Mouse (Mus musculus) thymus, postnatal 4 days (tissue): ENCODE results near the gene Fxyd6.

Source experiments
- DNase-seq: peaks from one replicate; pipeline ENCODE4 v3.0.0; 2021

The Fxyd6 gene

GRCm38 (mm10) chr9:45376883-45377282 is 6.9 kb downstream of the Fxyd6 start:
- no peak for DNase-seq

GRCm38 (mm10) chr9:45380411-45381251 is 10.6 kb downstream of the Fxyd6 start:
- no peak for DNase-seq

GRCm38 (mm10) chr9:45382336-45382735 is 12.4 kb downstream of the Fxyd6 start:
- DNase-seq, result no peak

- no peak for DNase-seq
Observed at GRCm38 (mm10) chr9:45382834-45383233, 12.8 kb downstream of the Fxyd6 start.

- no peak for DNase-seq
Observed at GRCm38 (mm10) chr9:45383883-45384282, 13.9 kb downstream of the Fxyd6 start.

GRCm38 (mm10) chr9:45386698-45387097 is 16.7 kb downstream of the Fxyd6 start:
- DNase-seq, result no peak

GRCm38 (mm10) chr9:45388385-45388994 is 18.5 kb downstream of the Fxyd6 start:
- peak; percentile 91 for DNase-seq

- no peak for DNase-seq
Observed at GRCm38 (mm10) chr9:45389596-45389995, 19.6 kb downstream of the Fxyd6 start.

- DNase-seq, result no peak
Observed at GRCm38 (mm10) chr9:45391299-45391698, 21.3 kb downstream of the Fxyd6 start.

GRCm38 (mm10) chr9:45395218-45395617 is 25.2 kb downstream of the Fxyd6 start:
- DNase-seq, result no peak

GRCm38 (mm10) chr9:45395796-45396195 is 25.8 kb downstream of the Fxyd6 start:
- no peak for DNase-seq

- DNase-seq, result no peak
Observed at GRCm38 (mm10) chr9:45398336-45398735, 28.4 kb downstream of the Fxyd6 start.

- no peak for DNase-seq
Observed at GRCm38 (mm10) chr9:45399434-45399833, 29.4 kb downstream of the Fxyd6 start, which contains the start of gene Fxyd2. Gene Fxyd2 (plus strand): TSS chr9:45399669.

- DNase-seq, result no peak
Observed at GRCm38 (mm10) chr9:45401851-45402250, 31.9 kb downstream of the Fxyd6 start.

- DNase-seq, result no peak
Observed at GRCm38 (mm10) chr9:45402957-45403356, 33.0 kb downstream of the Fxyd6 start.

- no peak for DNase-seq
Observed at GRCm38 (mm10) chr9:45405694-45406093, 35.7 kb downstream of the Fxyd6 start.

- no peak for DNase-seq
Observed at GRCm38 (mm10) chr9:45406808-45407207, 36.8 kb downstream of the Fxyd6 start.

- peak; percentile 85 for DNase-seq
Observed at GRCm38 (mm10) chr9:45407706-45408675, 38.0 kb downstream of the Fxyd6 start.

GRCm38 (mm10) chr9:45410193-45410592 is 40.2 kb downstream of the Fxyd6 start:
- DNase-seq, result no peak

GRCm38 (mm10) chr9:45410614-45411013 is 40.6 kb downstream of the Fxyd6 start:
- no peak for DNase-seq

GRCm38 (mm10) chr9:45411111-45411510 is 41.1 kb downstream of the Fxyd6 start:
- DNase-seq, result no peak

GRCm38 (mm10) chr9:45411803-45412202 is 41.8 kb downstream of the Fxyd6 start:
- DNase-seq, result peak; percentile 27

- peak; percentile 97 for DNase-seq
Observed at GRCm38 (mm10) chr9:45412287-45412686, 42.3 kb downstream of the Fxyd6 start.
